Mouse (Mus musculus) cerebellum, adult 11 months (tissue): ENCODE results near the gene Letmd1.
A peak's percentile ranks its signal among the peaks of the same experiment; 100 is the strongest.
"Not testable (repeated sequence)": the region's sequence is repeated elsewhere in the genome, so short reads cannot be mapped to it uniquely, and the experiment has no call there.

Experiments used
- DNase-seq: peaks from one replicate; pipeline ENCODE4 v3.0.0; 2022

The Letmd1 gene

GRCm38 (mm10) chr15:100468295-100469188 is at the start of gene Letmd1:
Gene Letmd1, plus strand, starts transcription at chr15:100469023.
- peak; percentile 79 for DNase-seq

GRCm38 (mm10) chr15:100419311-100419710 is 49.5 kb upstream of the Letmd1 start:
- DNase-seq, result no peak

- DNase-seq, result no peak
These were observed 48.7 kb upstream of the Letmd1 start for GRCm38 (mm10) chr15:100419901-100420745.

- DNase-seq, result no peak
These were observed 47.6 kb upstream of the Letmd1 start for GRCm38 (mm10) chr15:100421059-100421757.

GRCm38 (mm10) chr15:100421758-100422197 is 47.0 kb upstream of the Letmd1 start, which contains the start of gene Gm5475:
Gene Gm5475, plus strand, starts transcription at chr15:100422147.
- DNase-seq, result not testable (repeated sequence)

GRCm38 (mm10) chr15:100422476-100422875 is 46.3 kb upstream of the Letmd1 start:
- DNase-seq, result no peak

GRCm38 (mm10) chr15:100422899-100423860 is 45.6 kb upstream of the Letmd1 start:
- DNase-seq, result peak; percentile 96

- DNase-seq, result no peak
These were observed 44.9 kb upstream of the Letmd1 start for GRCm38 (mm10) chr15:100423916-100424315.

GRCm38 (mm10) chr15:100424396-100425122 is 44.3 kb upstream of the Letmd1 start, which contains the start of gene Slc11a2:
Gene Slc11a2, minus strand, starts transcription at chr15:100425072.
- no peak for DNase-seq

GRCm38 (mm10) chr15:100428296-100428905 is 40.4 kb upstream of the Letmd1 start:
- DNase-seq, result no peak

GRCm38 (mm10) chr15:100429959-100430565 is 38.8 kb upstream of the Letmd1 start:
- peak; percentile 36 for DNase-seq

GRCm38 (mm10) chr15:100433234-100433633 is 35.6 kb upstream of the Letmd1 start:
- DNase-seq, result no peak

GRCm38 (mm10) chr15:100436112-100436511 is 32.7 kb upstream of the Letmd1 start:
- DNase-seq, result no peak

GRCm38 (mm10) chr15:100436518-100436917 is 32.3 kb upstream of the Letmd1 start:
- no peak for DNase-seq

- DNase-seq, result peak; percentile 74
These were observed 25.5 kb upstream of the Letmd1 start for GRCm38 (mm10) chr15:100443126-100443922.

GRCm38 (mm10) chr15:100446887-100447286 is 21.9 kb upstream of the Letmd1 start:
- no peak for DNase-seq

- DNase-seq, result no peak
These were observed 20.3 kb upstream of the Letmd1 start for GRCm38 (mm10) chr15:100448572-100448971.

- no peak for DNase-seq
These were observed 19.3 kb upstream of the Letmd1 start for GRCm38 (mm10) chr15:100449495-100449894.

- peak; percentile 29 for DNase-seq
These were observed 17.6 kb upstream of the Letmd1 start for GRCm38 (mm10) chr15:100451245-100451644.
